Mouse (Mus musculus) c-Kit-positive CD71-negative TER-119-negative erythroid progenitor cells, embryonic 14.5 days (primary cell): ENCODE measurements around the gene Slc5a5.
"Not testable (repeated sequence)": the region's sequence is repeated elsewhere in the genome, so short reads cannot be mapped to it uniquely, and the experiment has no call there.

Source experiments
- DNase-seq: peaks from one replicate; pipeline ENCODE4 v3.0.0-alpha.2; 2013; ENCODE audit warnings: low read depth

Slc5a5 gene

DNA sequence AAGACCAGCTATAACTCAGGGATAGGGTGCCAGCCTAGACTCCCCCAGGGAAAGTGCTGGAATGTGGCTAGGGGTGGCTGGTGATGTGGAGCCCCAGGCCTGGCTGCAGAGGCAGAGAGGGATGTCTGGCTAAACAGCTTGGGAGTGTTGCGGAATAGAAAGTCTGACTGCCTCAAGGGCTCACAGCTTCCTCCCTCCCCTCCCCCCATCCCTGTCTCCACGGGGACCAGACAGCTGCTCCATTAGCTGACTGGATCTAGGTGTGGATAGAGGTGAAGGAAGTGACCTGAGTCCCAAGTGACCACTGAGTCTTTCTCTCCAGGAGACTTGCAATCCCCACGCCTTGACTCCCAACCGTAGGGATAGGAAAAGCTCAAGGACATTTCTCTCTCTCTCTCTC is 10.6 kb upstream of the Slc5a5 start:
- no peak for DNase-seq

GRCm38 (mm10) chr8:70902211-70902610 is 9.7 kb upstream of the Slc5a5 start:
- no peak for DNase-seq

DNA sequence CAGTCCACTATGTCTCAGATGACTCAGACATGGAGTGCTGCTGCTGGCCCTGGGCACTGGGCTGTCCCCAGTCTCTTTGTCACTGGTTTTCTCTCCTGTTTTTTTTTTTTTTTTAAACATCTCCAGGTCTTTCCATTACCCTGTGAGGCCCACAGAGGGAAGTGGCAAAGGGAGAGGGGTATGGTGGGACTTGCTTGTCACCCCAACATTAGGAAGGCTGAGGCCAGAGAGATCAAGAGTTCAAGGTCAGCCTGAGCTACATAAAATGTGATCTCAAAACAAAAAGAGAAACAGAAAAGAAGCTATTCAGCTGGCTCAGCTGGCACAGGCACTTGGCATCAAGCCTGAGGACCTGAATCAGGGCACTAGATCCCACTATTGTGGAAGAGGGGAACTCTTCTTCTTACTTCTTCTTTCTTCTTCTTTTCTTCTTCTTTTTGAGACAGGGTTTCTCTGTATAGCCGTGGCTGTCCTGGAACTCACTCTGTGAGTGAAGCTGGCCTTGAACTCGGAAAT is 8.4 kb upstream of the Slc5a5 start:
- DNase-seq, result no peak

GRCm38 (mm10) chr8:70899226-70899625 is 6.7 kb upstream of the Slc5a5 start:
- no peak for DNase-seq

DNA sequence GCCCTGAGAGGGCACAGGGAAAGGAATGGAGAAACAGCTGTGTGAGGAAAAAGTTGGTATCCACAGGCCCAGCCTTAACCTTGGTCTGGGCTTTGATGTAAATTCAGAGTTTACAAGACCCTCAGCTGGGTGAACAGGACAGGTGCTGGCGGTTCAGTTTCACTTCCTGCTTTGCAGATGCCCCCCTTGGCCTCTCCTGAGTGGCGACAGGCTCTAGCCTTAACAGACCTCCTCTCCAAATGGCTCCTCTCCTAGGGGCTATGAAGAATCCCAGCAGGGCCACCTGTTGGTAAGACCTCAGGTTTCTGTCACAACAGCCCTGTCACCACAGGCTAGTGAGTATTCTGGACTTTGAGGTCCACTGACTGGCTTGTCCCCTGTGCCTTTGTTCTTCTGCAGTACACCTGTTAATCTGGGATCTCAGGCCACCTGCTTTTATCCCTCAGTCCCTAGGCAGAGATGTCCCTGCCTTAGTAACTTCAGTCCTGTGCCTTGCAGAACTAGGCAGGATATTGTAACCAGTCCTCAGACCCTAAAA is 6.2 kb upstream of the Slc5a5 start:
- DNase-seq, result no peak

- DNase-seq, result peak; percentile 73
Measured at GRCm38 (mm10) chr8:70897681-70898413, 5.3 kb upstream of the Slc5a5 start.

- peak; percentile 94 for DNase-seq
Measured at GRCm38 (mm10) chr8:70897021-70897680, 4.6 kb upstream of the Slc5a5 start, which contains the start of gene Rpl18a. Rpl18a (minus strand) TSS chr8:70897412.

DNA sequence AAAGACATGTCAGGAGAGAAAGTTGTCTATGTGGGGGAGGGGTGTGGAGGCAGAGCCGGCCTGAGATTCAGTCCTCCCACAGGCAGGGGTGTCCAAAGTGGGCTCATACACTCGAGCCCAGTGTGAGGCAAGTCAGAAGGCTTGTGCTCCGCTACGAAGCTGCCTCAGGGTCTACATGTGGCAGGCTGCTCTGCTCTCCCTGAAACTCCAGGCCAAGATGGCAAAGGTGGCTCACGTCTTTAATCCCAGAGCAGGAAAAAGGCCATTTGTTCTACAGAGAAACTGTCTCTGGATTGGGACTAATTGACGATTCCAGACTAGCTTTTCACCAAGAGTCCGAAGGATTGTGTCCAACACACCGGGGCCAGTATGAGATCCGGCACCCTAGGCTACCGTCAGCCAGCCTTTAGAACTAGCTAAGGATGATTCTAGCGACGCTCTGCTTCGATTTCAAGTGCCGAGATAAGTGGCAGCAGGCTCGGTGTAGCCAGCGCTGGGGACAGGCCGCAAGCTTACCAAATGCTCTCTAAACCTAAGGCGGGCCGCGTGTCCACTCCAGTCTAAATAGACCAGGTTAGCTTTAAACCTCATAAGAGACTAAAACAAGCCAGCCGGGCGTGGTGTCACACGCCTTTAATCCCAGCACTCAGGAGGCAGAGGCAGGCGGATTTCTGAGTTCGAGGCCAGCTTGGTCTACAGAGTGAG is 3.9 kb upstream of the Slc5a5 start:
- DNase-seq, result no peak

DNA sequence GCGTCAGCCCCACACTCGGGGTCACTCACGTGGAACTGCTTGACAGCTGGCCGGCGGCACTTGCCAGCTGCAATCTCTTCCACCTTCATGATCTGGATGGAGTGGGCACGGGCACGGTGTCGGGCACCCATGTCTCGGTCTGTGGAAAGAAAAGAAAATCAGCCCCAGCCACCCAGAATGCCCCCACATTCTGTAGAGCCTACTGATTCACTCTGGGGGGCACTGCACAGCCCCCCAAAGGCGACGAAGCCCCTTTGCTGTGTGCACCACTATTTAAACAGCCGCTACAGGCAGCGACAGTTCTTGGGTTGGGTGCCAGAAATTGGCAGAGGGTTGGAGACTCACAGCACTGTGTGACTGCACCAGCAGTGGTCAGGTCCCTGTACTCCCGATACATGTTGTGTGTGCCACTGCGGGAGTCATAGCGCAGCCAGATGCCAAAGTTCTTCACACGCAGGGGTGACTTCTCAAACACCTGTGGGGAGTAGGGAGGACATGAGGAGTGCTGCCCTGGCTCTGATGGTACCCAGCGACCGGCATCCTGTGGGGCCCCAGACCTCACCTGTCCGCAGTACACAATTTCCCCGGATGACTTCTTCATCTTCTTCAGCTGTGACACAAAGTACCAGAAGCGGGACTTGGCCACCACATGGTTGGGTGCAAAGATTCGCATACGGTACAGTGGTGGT is 3.2 kb upstream of the Slc5a5 start:
- DNase-seq, result not testable (repeated sequence)

DNA sequence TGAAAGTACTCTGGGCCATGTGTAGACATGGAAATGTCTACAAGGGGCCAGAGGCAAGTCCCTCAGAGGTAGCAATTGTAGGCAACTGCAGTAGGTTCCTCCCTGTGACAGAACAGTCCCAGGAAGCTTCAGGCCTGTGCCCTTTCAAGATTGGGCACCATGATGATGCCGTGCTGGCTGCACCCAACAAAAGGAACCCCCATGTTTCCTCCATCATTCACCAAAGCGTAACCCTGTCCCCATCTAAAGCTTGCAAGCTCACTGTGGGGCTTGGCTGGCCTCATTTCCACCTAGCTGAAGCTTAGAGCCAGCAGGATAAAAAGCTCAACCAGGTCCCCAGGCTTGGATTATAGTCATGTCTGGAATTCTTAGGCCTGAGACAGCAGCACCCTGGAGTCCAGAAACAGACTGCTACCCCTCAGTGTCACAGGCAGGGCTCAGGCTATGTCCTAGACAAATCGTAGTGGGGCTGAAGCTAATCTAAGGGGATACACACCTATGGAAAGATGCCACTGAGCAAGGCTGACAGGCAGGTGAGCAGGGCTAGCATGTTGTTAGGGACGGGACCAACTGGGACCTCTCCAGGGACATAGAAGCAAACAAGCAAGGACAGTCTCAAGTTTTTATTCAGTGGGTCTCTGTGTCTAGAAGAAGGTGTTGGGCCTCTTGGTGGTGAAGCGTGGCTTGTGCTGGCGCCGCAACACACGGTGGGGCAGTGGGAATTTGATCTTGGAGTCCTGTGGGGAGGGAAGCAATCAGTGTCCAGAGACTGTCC is 2.4 kb upstream of the Slc5a5 start:
- DNase-seq, result no peak

GRCm38 (mm10) chr8:70894385-70894720 is 1.8 kb upstream of the Slc5a5 start:
- DNase-seq, result no peak

- DNase-seq, result peak; percentile 86
Measured at GRCm38 (mm10) chr8:70893656-70894384, 1.3 kb upstream of the Slc5a5 start.

- no peak for DNase-seq
Measured at GRCm38 (mm10) chr8:70892896-70893655, 519 bp upstream of the Slc5a5 start.

DNA sequence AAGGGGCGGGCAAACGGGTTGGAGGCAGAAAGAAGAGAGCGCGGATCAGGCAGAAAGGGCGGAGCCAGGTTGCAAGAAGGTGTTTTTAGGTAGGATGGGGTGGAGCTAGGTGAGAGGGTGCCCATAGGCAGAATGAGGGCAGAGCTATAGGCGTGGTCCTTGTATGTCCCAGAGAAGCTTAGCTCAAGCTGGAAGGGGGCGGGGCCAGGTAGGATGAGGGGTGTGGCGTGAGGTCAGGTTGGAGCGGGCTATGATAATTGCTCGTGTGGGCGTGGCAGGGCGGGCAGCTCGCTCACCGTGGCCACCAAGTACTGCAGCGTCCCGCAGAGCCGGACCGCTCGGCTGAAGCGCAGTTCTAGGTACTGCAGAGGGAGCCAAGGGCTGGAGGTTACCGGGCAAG is 1.2 kb downstream of the Slc5a5 start:
- no peak for DNase-seq

DNA sequence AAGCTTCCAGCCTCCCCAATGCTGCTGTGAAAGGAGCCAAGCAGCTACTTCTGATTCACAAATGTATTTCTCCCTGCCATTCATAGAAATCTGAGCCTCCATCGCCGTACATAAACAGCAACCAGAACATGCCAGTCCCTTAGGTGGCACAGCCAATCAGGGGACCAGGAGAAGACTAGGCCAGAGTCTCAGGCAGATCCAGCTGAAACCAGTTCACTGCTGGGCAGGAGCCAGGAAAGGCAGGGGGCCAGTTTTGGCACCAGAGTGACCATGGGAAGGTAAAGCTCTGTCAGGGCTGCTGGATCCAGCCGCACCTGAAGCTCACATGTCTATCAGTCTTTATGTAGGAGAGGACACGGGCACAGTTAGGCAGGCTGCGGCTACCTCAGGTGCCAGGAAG is 1.9 kb downstream of the Slc5a5 start:
- no peak for DNase-seq

GRCm38 (mm10) chr8:70887669-70888068 is 4.9 kb downstream of the Slc5a5 start:
- no peak for DNase-seq

DNA sequence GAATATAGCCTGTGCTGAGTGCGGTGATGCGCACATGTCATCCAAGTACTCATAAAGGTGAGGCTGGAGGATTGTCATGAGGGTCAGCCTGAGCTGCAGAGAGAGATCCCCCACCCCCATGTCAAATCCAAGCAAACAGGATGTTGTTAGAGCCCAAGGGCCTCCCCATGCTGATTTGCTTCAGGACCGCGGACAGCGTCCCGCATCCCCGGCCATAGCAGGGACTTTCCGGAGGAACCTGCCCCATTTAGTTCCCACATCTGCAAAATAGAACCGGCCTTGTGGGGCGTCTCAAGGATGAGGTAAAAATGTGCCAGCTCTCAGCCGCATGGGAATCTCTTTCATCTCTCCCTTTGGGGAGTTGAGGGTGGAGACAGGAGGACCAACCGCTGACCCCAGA is 6.9 kb downstream of the Slc5a5 start:
- DNase-seq, result no peak

DNA sequence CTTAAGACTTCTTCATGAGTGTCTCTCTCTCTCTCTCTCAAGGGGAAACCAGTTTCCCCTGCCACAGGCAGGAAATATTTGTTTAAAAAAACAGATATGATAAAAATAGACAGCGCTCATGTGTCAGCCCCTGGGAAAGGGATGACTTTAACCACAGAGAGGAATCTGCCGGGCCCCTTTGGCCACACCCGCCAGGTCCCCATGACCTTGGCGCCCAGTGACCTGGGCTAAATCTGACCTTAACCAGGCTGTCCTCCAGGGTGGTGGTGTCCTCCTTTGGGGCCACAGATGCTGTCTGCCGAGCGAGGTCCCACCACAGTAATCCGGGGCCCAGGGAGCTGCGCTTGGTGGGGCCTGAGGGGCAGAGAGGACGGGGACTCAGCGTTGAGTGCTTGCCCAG is 7.9 kb downstream of the Slc5a5 start:
- DNase-seq, result no peak

GRCm38 (mm10) chr8:70884186-70884585 is 8.4 kb downstream of the Slc5a5 start:
- no peak for DNase-seq

- no peak for DNase-seq
Measured at GRCm38 (mm10) chr8:70880546-70880945, 12.0 kb downstream of the Slc5a5 start.
